Mouse (Mus musculus) testis, adult 2 months (tissue): Measurements from ENCODE around the gene Trim27.

Source experiments
- CTCF ChIP-seq: fragments of 200-500 bp; IDR thresholded peaks from 2 replicates; pipeline ENCODE4 v1.5.1; 2012; ENCODE audit warnings: low read depth, mild to moderate bottlenecking, inconsistent platforms, low read length, moderate library complexity; ENCODE audit not compliant: control insufficient read depth, insufficient read depth, insufficient replicate concordance
- POLR2A ChIP-seq: fragments of 200-500 bp; IDR thresholded peaks from 2 replicates; pipeline ENCODE4 v1.6.1; 2012; ENCODE audit warnings: low read depth, mild to moderate bottlenecking, inconsistent platforms, low read length, moderate library complexity; ENCODE audit not compliant: control insufficient read depth

GRCm38 (mm10) chr13:21160657-21161590 lies 18.3 kb upstream of the Trim27 start:
- no peak for TF ChIP-seq CTCF
- no peak for TF ChIP-seq POLR2A
